Mouse (Mus musculus) embryo, embryonic 10 days (tissue): ENCODE data around the gene S100a16.

ENCODE experiments used
- DNase-seq: peaks from one replicate; pipeline ENCODE4 v3.0.0-alpha.2; 2015; ENCODE audit warnings: low spot score

Gene S100a16

GRCm38 (mm10) chr3:90586016-90586643 is 49.1 kb downstream of the S100a16 start:
- DNase-seq, result no peak

GRCm38 (mm10) chr3:90586906-90587305 is 49.9 kb downstream of the S100a16 start:
- no peak for DNase-seq

GRCm38 (mm10) chr3:90587361-90588101 is 50.5 kb downstream of the S100a16 start:
- no peak for DNase-seq

- DNase-seq, result no peak
Measured at GRCm38 (mm10) chr3:90589390-90589789, 52.3 kb downstream of the S100a16 start.

- no peak for DNase-seq
Measured at GRCm38 (mm10) chr3:90589947-90590346, 52.9 kb downstream of the S100a16 start, which contains the start of gene S100a2. S100a2 (plus strand) TSS chr3:90590247.
